Comparison of ENCODE assay signal across 9 mouse cellular contexts in the genomic region with DNA sequence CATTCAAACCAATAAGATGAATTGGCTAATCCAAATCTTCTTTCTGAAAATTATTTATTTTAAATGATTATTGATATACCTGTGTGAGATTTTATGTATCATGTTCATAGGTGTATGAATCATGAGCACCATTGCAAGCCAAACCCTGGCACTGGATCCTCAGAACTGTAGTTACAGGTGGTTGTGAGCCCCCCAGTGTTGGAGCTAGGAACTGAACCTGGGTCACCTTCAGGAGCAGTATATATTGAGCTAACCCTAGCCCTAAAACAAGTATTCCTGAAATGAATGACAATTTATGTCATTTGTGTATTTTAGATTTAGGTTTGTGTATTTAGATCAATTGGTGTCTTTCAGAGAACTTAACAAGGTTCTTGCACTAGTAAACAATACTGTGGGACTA. TPM values are rescaled to one million over a fixed set of nuclear protein-coding genes. Genes with fewer than 3 reads are reported as not detected.
DNase-seq lines count a peak whose midpoint lies in the region; ATAC-seq and TF ChIP-seq lines count a peak whose summit lies in the region.
"Had no signal": no experiment of that assay in that cellular context is flagged by ENCODE, and none has a peak within 500 bp of the region (broad histone marks: within the 10 kb centered on the region; RNA-seq: fewer than 3 reads in every experiment).

No protein-coding gene starts in this region.

- H3K27me3 ChIP-seq in lung, postnatal 0 days (replicated peaks; ENCODE audit: insufficient read depth, low read length): no peaks in the 10 kb centered on the region
- H3K27me3 ChIP-seq: hindbrain, embryonic 15.5 days had no signal

- no peak for ATAC-seq in lung, postnatal 0 days
- ATAC-seq in megakaryocyte, adult 5-6 weeks (ENCODE audit: poor library complexity, severe bottlenecking): no peak

- DNase-seq in cerebellum, postnatal 10 days: peak; percentile 45 to 51
- no peak for DNase-seq in cerebellum, adult 8-10 months
- peak; percentile 5 for DNase-seq in lung, postnatal 0 days (ENCODE audit: low spot score)
- no peak for DNase-seq in lung, postnatal 14 days
- peak; percentile 17 for DNase-seq in retina, postnatal 7 days (ENCODE audit: low read depth, low spot score)
- no peak for DNase-seq in spleen, postnatal 14 days (ENCODE audit: low spot score in 2 of 2)

- H3K9me3 ChIP-seq in lung, postnatal 0 days (ENCODE audit: low read length): no peaks in the 10 kb centered on the region
- H3K9me3 ChIP-seq: hindbrain, embryonic 15.5 days had no signal

- no peak overlapping the region for H3K4me3 ChIP-seq in lung, postnatal 0 days (ENCODE audit: low read depth, low read length)
- no peak overlapping the region for H3K4me3 ChIP-seq in cortical plate, adult 2 months (ENCODE audit: insufficient read depth, low read length)
- H3K4me3 ChIP-seq: hindbrain, embryonic 15.5 days had no signal

- H3K4me2 ChIP-seq in lung, postnatal 0 days (replicated peaks; ENCODE audit: low read depth, low read length): no peak overlapping the region
- H3K4me2 ChIP-seq: hindbrain, embryonic 15.5 days had no signal

- no peak overlapping the region for H3K9ac ChIP-seq in lung, postnatal 0 days (replicated peaks; ENCODE audit: low read depth)
- H3K9ac ChIP-seq: hindbrain, embryonic 15.5 days had no signal

- no peak for TF ChIP-seq EP300 in lung, postnatal 0 days (IDR thresholded peaks at IDR 0.05)

- no peak overlapping the region for H3K27ac ChIP-seq in lung, postnatal 0 days (ENCODE audit: low read length)
- H3K27ac ChIP-seq in cortical plate, adult 2 months (ENCODE audit: insufficient read depth, low read length): no peak overlapping the region
- H3K27ac ChIP-seq: hindbrain, embryonic 15.5 days had no signal

- H3K4me1 ChIP-seq in lung, postnatal 0 days (ENCODE audit: insufficient read depth, low read depth, low read length): no peaks in the 10 kb centered on the region
- H3K4me1 ChIP-seq in cortical plate, adult 2 months (ENCODE audit: control insufficient read depth, insufficient read depth, low read length): no peaks in the 10 kb centered on the region; the same call in 1 of the 2 replicates
- H3K4me1 ChIP-seq: hindbrain, embryonic 15.5 days had no signal

- no peak for TF ChIP-seq POLR2A in cortical plate, adult 2 months (IDR thresholded peaks at IDR 0.05; ENCODE audit: extremely low read depth, insufficient read depth, low read length)

- TF ChIP-seq CTCF in lung, postnatal 0 days (IDR thresholded peaks at IDR 0.05): peak; percentile 50
- TF ChIP-seq CTCF in cortical plate, adult 2 months (IDR thresholded peaks at IDR 0.05; ENCODE audit: extremely low read depth, insufficient read depth, low read length): peak; percentile 41; the same call in 1 of the 2 replicates

- H3K36me3 ChIP-seq in lung, postnatal 0 days (ENCODE audit: insufficient read depth, low read length): no peaks in the 10 kb centered on the region

RNA-seq across cellular contexts. Expression of a gene that starts 45.8 kb away (rescaled TPM):
- 144 TPM in 2 replicates for polyA plus RNA-seq in lung, postnatal 0 days (2015; fragmentation: Nextera tagmentation; extraction: Ambion mirVana)
- polyA plus RNA-seq in cortical plate, adult 2 months (2012; rRNA removed): 41.2 and 43.1 TPM in 2 replicates
- 67.5 and 69.0 TPM in 2 replicates for total RNA-seq in megakaryocyte, adult 5-6 weeks (2015)
- 105 and 107 TPM in 2 replicates for total RNA-seq in megakaryocyte, adult 5-6 weeks (2017)

Comparison
In these comparisons a context has a peak if more than half of its experiments do, and no peak if none do; other contexts are left out.
1. DNase-seq: peak in cerebellum, postnatal 10 days (2 of 2), lung, postnatal 0 days (single experiment) and retina, postnatal 7 days (single experiment); none in cerebellum, adult 8-10 months (single experiment), lung, postnatal 14 days (single experiment) and spleen, postnatal 14 days (0 of 2).